Mouse (Mus musculus) c-Kit-positive CD71-negative TER-119-negative erythroid progenitor cells, embryonic 14.5 days (primary cell): ENCODE data around the gene Gm20388.
A peak's percentile ranks its signal among the peaks of the same experiment; 100 is the strongest.

Experiments used
- DNase-seq: peaks from one replicate; pipeline ENCODE4 v3.0.0-alpha.2; 2013; ENCODE audit warnings: low read depth

Gm20388 gene

GRCm38 (mm10) chr8:120550430-120550829 is 639.8 kb downstream of the Gm20388 start:
- DNase-seq = no peak

GRCm38 (mm10) chr8:120550937-120551676 is 640.5 kb downstream of the Gm20388 start:
- DNase-seq = no peak

DNA sequence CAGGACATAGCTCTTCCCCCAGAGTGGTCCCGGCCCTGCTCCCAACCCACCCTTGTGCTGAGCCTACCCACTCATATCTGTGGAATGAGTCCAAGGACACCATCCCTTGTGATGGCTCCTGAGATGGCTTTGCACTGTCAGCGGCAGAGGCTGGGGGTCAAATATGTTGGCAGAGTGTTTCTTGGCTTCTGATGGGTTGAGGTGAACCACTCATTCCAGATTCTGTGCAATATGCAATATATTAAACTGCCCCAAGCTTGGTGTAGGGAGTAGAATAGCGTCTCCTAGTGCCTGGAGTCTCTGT is 641.0 kb downstream of the Gm20388 start:
- no peak for DNase-seq

DNA sequence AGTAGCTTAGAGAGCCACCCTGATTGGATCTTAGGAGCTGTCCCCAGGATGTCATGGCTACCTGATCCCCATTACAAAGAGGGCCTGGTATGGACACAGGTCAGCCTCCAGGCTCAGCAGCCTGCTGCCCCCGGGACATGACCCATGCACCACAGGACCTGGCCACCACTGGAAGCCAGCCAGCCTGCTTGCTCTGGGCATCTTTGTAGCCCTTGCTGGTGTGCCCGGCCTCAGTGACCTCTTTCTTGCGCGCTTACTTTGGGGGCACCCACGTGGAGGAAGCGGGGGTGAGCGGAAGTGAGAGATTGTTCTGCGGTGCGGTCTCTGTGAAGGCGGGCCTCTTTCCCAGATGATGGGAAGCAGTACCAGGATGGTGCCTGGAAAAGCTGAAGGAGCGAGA is 641.9 kb downstream of the Gm20388 start:
- DNase-seq = no peak

DNA sequence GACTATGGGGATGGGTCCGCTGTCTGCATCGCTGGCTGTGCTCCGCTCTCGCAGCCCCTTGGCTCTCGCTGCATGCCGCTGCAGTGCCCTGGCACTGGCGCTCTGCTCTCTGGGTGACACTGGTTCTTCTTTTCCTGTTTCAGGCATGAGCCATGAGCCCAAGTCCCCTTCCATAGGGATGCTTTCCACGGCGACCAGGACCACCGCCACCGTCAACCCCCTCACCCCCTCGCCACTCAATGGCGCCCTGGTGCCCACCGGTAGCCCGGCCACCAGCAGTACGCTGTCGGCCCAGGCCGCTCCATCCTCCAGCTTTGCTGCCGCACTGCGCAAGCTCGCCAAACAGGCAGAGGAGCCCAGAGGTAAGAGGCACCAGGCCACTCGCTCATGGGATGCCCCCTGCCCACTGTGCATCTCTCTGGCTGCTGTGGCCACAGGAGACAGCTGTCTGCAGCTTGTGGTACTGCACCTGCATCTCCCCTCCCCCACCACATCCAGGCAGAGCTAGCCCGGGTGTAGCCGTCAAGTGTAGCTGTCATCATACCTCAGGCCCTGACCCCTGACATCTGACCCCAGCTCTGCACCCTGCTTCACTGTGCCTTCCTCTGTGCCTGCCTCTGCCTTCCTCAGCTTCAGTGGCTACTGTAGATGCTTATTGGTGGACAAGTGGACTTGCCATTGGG is 642.9 kb downstream of the Gm20388 start:
- DNase-seq = no peak

DNA sequence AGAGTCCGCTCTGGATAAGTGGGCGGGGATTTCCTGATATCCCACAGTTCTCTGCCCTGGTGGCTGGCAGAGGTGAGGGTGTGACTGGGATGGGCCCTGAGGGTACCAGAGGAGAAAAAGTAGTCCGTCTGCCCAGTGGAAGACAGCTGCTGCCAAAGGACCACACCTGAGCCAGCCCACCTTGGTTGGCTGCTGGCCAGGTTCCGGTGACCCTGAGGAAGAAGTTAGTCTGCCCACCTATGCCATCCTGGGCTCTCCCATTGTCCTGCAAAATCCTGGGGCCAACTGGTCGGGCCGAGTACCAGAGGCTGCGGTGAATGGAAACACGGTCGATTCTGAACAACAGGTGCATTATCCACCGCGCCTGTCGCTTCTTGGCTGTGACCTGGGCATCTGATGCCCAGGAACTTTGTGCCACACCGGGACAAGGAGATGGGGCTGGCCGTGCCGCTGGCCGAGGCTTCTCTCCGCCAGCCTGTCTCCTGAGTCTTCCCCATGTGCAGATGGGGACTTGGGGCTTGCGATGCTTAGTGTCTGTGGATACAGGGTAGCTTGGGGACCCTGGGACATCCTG is 643.9 kb downstream of the Gm20388 start:
- no peak for DNase-seq

- DNase-seq = no peak
Measured at GRCm38 (mm10) chr8:120556198-120556892, 645.7 kb downstream of the Gm20388 start.

DNA sequence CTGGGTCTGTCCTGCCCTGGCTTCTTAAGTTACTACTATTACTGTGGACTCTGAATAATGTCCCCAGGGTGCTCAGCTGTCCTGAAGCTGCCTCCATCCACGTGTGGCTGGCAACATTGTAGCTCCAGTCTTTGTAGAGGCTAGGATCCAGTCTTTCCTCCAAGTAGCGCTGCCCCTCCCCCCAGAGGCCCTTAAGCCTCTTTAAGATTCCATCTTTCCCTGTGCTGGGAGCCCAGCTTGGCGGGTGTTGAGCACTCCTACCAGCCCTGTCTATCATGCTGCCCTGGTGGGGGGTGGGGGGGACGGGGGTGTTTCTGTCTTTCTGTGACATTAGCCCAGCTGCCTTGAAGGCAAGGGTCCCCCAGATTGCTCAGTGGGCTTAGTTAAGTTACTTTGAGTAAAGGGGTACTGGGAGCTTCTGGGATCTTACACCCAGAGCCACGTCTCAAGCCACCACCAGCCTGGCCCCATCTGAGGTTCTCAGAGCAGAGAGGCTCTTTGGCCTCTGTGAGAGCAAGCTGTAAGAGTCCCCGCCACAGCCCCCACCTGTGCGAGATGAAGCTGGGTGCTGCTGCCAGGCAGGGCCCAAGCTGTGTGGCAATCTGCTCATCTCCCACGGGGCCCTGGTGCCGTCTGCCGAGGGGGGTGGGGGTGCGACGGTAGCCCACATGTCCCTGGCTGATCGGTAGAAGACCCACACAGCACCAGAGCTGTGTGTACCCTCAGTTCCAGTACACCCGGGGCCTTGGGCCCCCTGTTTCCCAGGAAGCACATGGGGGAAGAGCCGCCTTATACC is 646.7 kb downstream of the Gm20388 start:
- no peak for DNase-seq

GRCm38 (mm10) chr8:120558162-120558561 is 647.5 kb downstream of the Gm20388 start:
- DNase-seq = no peak

GRCm38 (mm10) chr8:120559654-120560053 is 649.0 kb downstream of the Gm20388 start:
- DNase-seq = no peak

GRCm38 (mm10) chr8:120560535-120560934 is 649.9 kb downstream of the Gm20388 start:
- DNase-seq = no peak

- no peak for DNase-seq
Measured at GRCm38 (mm10) chr8:120561539-120562435, 651.1 kb downstream of the Gm20388 start.

GRCm38 (mm10) chr8:120562680-120563347 is 652.2 kb downstream of the Gm20388 start:
- no peak for DNase-seq

DNA sequence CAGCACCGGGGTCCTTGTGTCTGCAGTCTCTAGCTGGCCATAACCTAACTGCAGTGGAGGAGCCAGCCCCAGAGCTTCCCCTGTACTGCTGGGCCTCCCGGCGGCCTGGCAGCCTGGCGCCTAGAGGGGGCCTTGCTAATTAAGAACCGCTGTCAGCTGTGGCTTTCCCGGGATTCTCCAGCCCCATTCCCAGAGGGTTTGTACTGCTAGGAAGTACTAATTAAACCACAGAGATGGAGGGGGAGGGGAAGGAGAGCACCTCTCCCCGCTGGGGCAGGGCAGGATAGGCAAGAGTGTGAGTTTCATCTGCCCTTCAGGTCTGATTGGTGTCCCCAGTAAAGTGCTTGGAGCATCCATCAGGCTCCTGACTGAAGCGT is 652.7 kb downstream of the Gm20388 start:
- no peak for DNase-seq

GRCm38 (mm10) chr8:120563851-120564837 is 653.5 kb downstream of the Gm20388 start:
- DNase-seq = peak; percentile 70

- no peak for DNase-seq
Measured at GRCm38 (mm10) chr8:120565151-120565711, 654.6 kb downstream of the Gm20388 start.

DNA sequence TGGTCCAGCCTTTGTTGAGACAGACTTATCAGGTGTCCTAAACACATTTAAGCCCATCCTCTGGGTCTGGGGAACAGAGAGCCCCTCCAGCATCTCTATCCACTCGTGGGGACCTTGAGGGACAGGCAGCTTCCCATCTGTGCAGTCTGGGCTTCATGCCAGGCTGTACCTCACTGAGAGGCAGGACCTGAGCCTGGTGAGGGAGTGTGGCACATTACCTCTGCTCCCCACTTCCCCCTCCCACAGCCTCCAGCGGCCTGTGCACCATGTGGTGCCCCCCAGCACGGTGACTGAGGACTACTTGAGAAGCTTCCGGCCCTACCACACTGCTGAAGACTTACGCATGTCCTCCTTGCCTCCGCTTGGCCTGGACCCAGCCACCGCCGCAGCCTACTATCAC is 656.0 kb downstream of the Gm20388 start:
- no peak for DNase-seq

DNA sequence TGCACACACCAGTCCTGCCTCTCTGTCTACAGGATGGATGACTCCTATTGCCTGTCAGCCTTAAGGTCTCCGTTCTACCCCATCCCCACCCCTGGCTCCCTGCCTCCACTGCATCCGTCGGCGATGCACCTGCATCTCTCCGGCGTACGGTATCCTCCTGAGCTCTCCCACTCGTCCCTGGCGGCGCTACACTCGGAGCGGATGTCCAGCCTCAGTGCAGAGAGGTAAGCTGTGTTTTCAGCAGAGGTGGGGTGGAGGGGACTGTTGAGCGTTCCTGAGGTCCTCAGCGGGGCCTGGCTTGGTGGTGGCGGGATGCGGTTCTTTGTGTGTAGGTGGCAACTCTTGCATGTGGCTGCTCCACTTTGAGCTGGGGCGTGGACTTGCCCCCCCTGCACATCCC is 657.1 kb downstream of the Gm20388 start:
- DNase-seq = no peak
